Mouse (Mus musculus) cerebellum, adult 2 months (tissue): ENCODE results near the gene Cers5.

ENCODE experiments used
- CTCF ChIP-seq: fragments of 200-500 bp; IDR thresholded peaks from 2 replicates; pipeline ENCODE4 v1.5.1; 2011; ENCODE audit warnings: low read depth, mild to moderate bottlenecking, control low read depth, low read length, moderate library complexity, borderline replicate concordance; ENCODE audit not compliant: insufficient read depth
- POLR2A ChIP-seq: fragments of 200-500 bp; IDR thresholded peaks from 2 replicates; pipeline ENCODE4 v1.6.1; 2011; ENCODE audit warnings: low read length, control low read depth, borderline replicate concordance; ENCODE audit not compliant: insufficient read depth

DNA sequence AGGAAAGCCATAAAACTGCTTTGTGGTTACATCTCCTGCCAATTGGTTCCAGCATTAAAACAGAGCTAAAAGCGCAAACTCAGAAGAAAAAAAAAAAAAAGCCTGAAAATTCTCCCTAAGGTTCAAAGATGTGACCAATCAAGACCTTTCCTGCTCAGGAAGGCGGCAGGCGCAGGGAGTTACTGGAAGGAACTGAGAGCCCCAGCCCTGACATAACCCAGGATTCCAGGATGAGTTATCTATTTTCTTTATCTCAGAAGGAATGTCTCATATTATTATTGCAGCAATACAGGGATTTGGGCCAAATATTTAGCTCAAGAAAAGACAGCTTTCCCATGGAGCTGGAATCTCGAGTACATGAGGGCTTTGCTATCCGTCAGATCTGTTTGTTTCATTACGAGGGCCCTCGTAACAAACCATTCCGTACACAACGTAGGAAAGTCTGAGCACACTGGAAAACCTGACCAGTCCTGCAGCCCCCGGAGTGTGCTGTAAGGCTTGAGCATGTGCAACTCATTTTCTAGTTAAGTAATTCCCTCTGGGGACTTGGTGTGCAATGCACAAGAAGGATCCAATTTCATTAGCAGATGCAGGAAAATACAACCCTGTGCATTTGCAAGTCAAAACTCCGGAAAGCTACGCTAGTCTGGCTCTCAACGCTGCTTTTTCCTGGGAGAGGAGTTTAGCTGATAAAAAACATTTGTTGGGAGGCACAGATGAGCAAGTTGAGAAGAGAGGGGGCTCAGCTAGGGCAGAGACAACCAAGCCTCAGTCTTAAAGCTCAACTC is 45.8 kb upstream of the Cers5 start:
- TF ChIP-seq CTCF: no peak
- no peak for TF ChIP-seq POLR2A
